Mouse (Mus musculus) kidney, postnatal 25 days (tissue): Measurements from ENCODE around the gene Mark2.

Source experiments
- DNase-seq, 2 experiments: peaks; one replicate each; pipeline ENCODE4 v3.0.0; 2021; ENCODE audit warnings: mixed read lengths in 2 of 2

Gene Mark2

GRCm38 (mm10) chr19:7321391-7321790 is 20.3 kb downstream of the Mark2 start:
- DNase-seq, result peak in 1 of 2 experiments; percentile 27

DNA sequence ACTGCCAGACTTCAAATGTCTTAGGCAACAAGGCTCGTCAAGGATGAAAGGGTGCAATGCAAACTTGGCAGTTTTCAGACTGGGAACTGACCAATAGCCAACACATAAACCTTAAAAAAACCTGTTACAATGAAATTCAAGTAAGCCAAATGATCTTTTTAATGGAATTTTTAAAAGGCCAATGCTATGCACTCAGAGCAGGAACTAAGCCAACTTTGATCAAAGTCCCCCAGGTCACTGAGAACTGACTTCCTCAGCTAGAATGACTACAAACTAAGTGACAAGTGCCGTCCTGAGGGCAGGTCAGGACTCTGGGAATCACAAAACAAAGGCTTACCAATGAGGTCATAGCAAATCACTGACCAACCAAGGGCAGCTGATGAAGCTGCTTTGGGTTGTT is 21.5 kb downstream of the Mark2 start:
- DNase-seq, result peak; percentile 45 to 57

DNA sequence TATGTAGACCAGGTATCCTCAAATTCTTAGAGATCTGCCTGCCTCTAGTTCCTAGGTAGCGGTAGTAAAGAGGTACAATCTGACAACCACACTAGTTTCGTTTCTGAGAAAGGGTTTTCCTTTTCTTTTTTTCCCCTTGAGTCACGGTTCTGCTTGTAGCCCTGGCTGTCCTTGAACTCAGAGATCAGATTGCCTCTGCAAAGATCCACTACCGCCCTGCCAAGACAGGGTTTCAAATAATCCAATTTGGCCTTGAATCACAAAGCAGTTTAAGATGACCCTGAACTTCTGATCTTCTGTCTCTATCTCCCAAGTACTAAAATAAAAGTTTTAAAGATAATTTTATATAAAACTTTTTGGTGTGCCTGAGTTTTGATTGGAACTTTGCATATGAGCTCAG is 23.9 kb downstream of the Mark2 start:
- DNase-seq, result no peak

DNA sequence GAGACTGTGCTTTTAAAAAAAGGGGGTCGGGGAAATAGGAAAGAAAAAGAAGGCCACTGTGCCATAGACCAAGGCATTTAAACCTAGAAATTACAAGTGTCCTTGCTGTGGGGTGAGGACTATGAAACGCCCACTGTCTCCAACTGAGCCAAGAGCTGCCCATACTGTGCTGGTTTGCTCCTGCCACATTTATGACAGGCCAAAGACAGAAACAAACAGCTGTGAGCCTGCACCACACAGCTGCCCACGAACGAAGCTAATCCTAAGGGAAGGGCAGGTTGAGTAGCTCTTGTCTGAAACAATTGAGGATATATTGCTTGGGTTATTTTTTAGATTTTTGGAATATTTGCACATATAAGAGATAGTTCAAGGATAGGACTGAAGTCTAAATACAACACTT is 24.8 kb downstream of the Mark2 start:
- DNase-seq, result no peak

GRCm38 (mm10) chr19:7315587-7315984 is 26.1 kb downstream of the Mark2 start:
- DNase-seq, result no peak

- peak in 1 of 2 experiments; percentile 44 for DNase-seq
Measured at GRCm38 (mm10) chr19:7314976-7315586, 26.6 kb downstream of the Mark2 start.

DNA sequence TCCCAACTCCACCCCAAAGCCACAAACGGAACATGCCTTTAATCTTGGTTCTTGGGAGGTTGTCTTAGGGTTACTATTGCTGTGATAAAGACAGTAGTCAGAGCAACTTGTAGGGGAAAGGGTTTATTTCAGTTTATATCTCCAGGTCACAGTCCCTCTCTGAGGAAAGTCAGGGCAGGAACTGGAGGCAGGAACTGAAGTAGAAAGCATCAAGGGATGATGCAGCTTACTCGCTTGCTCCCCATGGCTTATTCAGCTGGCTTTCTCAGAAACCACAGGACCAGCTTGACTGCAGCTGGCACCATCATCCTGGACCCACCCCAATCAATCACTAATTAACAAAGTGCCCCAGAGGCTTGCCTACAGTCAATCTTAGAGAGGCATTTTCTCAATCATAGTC is 28.0 kb downstream of the Mark2 start:
- DNase-seq, result peak in 1 of 2 experiments; percentile 45

- DNase-seq, result no peak
Measured at GRCm38 (mm10) chr19:7311306-7311705, 30.4 kb downstream of the Mark2 start.

DNA sequence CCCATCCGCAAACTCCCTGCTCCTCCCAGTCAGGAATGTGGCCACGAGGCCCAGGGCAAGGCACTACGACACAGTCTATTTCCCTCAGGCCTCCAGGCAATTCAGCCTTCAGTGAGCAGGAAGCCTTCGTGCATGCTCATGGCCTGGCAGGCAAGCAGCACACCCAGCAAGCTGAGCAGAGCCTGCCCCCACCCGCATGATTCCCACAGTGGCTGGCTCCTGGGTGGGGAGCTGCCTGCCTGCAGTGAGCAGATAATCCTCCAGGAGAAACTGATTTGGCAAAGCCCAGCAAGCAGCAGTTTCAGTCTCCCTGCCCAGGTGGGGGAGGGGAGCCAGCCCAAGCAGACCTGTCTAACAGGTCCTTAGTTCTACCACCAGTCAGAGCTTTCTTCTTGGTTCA is 31.0 kb downstream of the Mark2 start:
- peak; percentile 83 to 92 for DNase-seq

- peak; percentile 74 to 87 for DNase-seq
Measured at GRCm38 (mm10) chr19:7309738-7310330, 31.8 kb downstream of the Mark2 start.

DNA sequence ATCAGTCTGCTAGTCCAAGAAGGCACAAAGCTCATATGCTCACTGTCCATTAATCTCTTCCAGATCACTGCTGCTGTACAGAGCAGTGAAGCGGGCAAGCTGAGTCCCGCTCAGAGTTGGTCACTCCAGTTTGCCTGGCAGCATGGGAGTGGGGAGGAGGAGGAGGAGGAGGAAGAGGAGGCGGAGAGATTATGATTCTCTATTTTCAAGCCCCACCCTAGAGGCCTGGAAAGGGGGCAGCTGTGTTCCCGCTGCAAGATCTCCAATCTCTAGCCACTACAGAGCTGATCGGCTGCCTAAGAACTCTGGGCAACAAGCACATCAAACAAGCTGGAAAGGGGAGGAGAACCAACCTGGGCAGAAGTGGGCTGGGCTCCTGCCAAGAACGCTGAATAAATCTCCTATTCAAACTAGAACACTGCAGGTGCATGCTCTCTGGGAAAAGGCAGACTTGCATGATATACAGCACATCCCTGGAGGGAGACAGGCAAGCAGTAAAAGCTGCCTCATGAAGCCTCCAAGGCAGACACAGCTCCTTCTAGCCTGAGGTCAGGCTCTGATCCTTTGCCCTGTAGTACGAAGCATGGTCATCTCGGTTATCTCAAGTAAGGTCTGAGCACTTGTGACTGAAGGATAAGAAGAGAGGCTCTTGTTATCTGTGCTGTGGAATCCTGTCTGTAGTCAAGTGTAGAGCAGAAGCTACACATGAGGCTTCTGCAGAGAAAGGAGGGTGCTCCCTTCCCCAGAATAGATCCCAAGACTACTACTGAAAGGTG is 33.5 kb downstream of the Mark2 start:
- peak; percentile 86 to 90 for DNase-seq

DNA sequence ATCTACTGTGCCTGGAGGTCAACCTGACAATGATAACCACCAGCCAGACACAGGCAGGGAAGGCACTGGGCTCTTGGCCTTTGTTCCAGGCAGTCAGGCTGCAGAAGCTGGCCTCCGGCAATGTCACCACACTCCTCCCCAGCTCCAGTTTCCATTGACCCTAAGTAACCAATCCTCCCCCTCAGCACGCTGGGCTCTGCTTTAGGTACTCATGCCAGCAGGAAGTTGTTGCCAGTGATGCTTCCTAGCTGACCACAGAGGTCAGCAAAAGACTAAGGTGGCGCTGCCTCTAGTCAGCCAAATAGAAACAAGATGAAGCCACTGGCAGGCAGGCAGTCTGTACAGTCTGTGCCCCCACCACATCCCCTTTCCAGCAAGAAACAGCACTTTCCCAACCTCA is 34.7 kb downstream of the Mark2 start:
- peak; percentile 62 to 88 for DNase-seq

- peak; percentile 77 to 87 for DNase-seq
Measured at GRCm38 (mm10) chr19:7305380-7306310, 36.0 kb downstream of the Mark2 start.

GRCm38 (mm10) chr19:7304801-7305200 is 36.9 kb downstream of the Mark2 start:
- no peak for DNase-seq

GRCm38 (mm10) chr19:7303796-7304195 is 37.9 kb downstream of the Mark2 start:
- no peak for DNase-seq

- peak; percentile 65 to 88 for DNase-seq
Measured at GRCm38 (mm10) chr19:7302493-7302797, 39.2 kb downstream of the Mark2 start.

DNA sequence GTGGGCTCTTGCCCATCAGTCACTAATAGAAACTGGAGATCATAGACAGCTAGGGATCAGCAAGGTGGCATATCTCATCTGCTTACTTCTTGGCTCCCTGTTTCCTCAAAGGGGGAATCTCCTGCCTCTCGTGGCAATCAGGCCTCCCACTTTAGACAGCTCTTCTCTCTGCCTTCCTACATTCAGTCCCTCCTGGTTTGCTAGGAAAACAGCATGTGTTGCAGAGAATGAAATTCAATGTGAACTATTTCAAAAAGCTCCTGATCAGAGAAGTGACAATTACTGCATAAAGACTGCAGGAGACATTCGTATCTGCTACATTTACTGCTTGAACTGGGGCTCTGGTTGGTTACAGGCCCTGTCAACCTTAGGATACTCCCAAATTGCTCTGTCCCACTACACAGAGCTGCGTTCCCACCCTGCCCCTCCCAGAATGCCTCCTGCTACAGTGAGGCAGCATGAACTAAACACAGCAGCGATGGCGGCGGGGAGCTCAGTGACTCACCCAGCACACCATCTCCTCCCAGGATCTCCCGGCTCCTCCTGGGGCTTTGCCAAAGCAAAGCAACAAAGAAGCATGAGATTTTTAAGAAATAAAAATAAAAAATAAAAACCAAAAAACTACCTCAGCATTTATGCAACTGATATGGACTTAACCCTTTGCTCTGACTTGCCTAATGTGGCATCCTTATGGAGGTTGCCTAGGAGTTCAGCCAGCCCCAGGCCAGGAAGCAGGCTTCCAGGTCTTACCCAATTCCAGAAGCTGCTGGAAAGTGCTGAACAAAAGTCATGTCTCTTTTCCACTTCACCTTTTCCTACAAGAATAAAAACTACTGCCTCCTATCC is 39.8 kb downstream of the Mark2 start:
- DNase-seq, result peak in 1 of 2 experiments; percentile 51

DNA sequence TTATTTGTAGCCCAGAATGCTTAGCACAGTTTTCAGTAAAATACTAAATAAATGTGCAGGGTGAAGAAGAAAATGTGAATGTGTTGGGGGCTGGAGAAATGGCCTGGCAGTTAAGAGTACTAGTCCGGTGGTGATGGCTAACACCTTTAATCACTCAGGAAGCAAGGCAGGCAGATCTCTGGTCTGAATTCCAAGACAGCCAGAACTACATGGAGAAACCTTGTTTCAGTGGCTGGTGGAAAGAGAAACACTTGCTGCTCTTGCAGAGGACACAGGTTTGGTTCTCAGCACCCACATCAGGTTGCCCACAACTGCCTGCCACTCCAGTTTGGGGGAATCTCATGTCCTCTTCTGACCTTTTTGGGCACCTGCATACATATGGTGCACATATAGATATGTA is 41.6 kb downstream of the Mark2 start:
- no peak for DNase-seq

GRCm38 (mm10) chr19:7299052-7299451 is 42.6 kb downstream of the Mark2 start:
- DNase-seq, result no peak

- DNase-seq, result peak in 1 of 2 experiments; percentile 46
Measured at GRCm38 (mm10) chr19:7295959-7296358, 45.7 kb downstream of the Mark2 start.

GRCm38 (mm10) chr19:7295071-7295658 is 46.5 kb downstream of the Mark2 start:
- peak; percentile 68 to 89 for DNase-seq
